In the genomic region with DNA sequence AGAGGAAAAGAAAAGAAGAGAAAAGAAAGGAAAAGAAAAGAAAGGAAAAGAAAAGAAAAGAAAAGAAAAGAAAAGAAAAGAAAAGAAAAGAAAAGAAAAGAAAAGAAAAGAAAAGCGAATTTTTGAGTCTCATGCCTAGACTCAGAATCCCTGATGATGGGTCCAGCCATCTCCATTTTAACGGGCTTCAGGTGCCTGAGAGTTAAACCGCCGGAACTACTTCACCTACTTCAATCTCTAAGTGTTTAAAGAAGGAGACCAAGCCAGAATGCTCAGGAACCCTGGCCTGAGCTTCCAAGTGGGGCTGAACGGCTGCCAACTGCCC, we compare ENCODE assay signal across 7 mouse cellular contexts. TPM values are rescaled to one million over a fixed set of nuclear protein-coding genes. Genes with fewer than 3 reads are reported as not detected.
A peak's percentile ranks its signal among the peaks of the same experiment; 100 is the strongest.
DNase-seq lines count a peak whose midpoint lies in the region; ATAC-seq and TF ChIP-seq lines count a peak whose summit lies in the region.
"Not testable (repeated sequence)": the region's sequence is repeated elsewhere in the genome, so short reads cannot be mapped to it uniquely, and the experiment has no call there.

No protein-coding gene starts in this region.

- ATAC-seq in forebrain, embryonic 16.5 days; liver, embryonic 11.5 days (replicated peaks; ENCODE audit: low FRiP score); neural tube, embryonic 15.5 days (ENCODE audit: low FRiP score): not testable (repeated sequence)

- H3K9me3 ChIP-seq in embryonic facial prominence, embryonic 10.5 days; forebrain, embryonic 16.5 days (ENCODE audit: control insufficient read depth, low read length); hindbrain, embryonic 10.5 days; liver, embryonic 11.5 days (ENCODE audit: control insufficient read depth, low read length); midbrain, embryonic 10.5 days (replicated peaks); neural tube, embryonic 15.5 days (replicated peaks): not testable (repeated sequence)

- H3K4me3 ChIP-seq in embryonic facial prominence, embryonic 10.5 days = peak overlapping the region; percentile 81
- peak overlapping the region; percentile 69 for H3K4me3 ChIP-seq in forebrain, embryonic 16.5 days (replicated peaks; ENCODE audit: low read length)
- peak overlapping the region; percentile 80 for H3K4me3 ChIP-seq in hindbrain, embryonic 10.5 days
- peak overlapping the region; percentile 47 for H3K4me3 ChIP-seq in kidney, adult 2 months (ENCODE audit: insufficient read depth, low read depth, low read length)
- peak overlapping the region; percentile 53 for H3K4me3 ChIP-seq in liver, embryonic 11.5 days (ENCODE audit: low read depth, low read length)
- H3K4me3 ChIP-seq in midbrain, embryonic 10.5 days = peak overlapping the region; percentile 68
- H3K4me3 ChIP-seq in neural tube, embryonic 15.5 days (replicated peaks) = peak overlapping the region; percentile 57

- not testable (repeated sequence) for TF ChIP-seq CTCF in kidney, adult 2 months (conservative IDR thresholded peaks at IDR 0.05; ENCODE audit: insufficient read depth, insufficient read length, low read depth, low read length)

- TF ChIP-seq POLR2A in kidney, adult 2 months (IDR thresholded peaks at IDR 0.05; ENCODE audit: low read depth, low read length) = not testable (repeated sequence)

- not testable (repeated sequence) for H3K36me3 ChIP-seq in embryonic facial prominence, embryonic 10.5 days (replicated peaks); forebrain, embryonic 16.5 days (ENCODE audit: control insufficient read depth, insufficient read depth); hindbrain, embryonic 10.5 days; kidney, adult 2 months (ENCODE audit: control insufficient read depth, insufficient read depth, low read length); liver, embryonic 11.5 days (ENCODE audit: control insufficient read depth, insufficient read depth, low read length); midbrain, embryonic 10.5 days; neural tube, embryonic 15.5 days

- H3K27ac ChIP-seq in embryonic facial prominence, embryonic 10.5 days (replicated peaks) = peak overlapping the region; percentile 84
- not testable (repeated sequence) for H3K27ac ChIP-seq in forebrain, embryonic 16.5 days (ENCODE audit: low read length); kidney, adult 2 months (ENCODE audit: insufficient read depth, low read depth, low read length); liver, embryonic 11.5 days (ENCODE audit: low read depth, low read length)
- H3K27ac ChIP-seq in hindbrain, embryonic 10.5 days = peak overlapping the region; percentile 89
- peak overlapping the region; percentile 83 for H3K27ac ChIP-seq in midbrain, embryonic 10.5 days (replicated peaks)
- peak overlapping the region; percentile 63; the same call in 1 of the 2 replicates for H3K27ac ChIP-seq in neural tube, embryonic 15.5 days (replicated peaks)

- WGBS in embryonic facial prominence, embryonic 10.5 days = 7% methylated on average over 5 of the region's 5 CpGs
- 2% methylated on average over 5 of the region's 5 CpGs for WGBS in forebrain, embryonic 16.5 days
- WGBS in hindbrain, embryonic 10.5 days = 5% methylated on average over 5 of the region's 5 CpGs
- WGBS in kidney, adult 2 months = 5% methylated on average over 5 of the region's 5 CpGs
- 9% methylated on average over 5 of the region's 5 CpGs for WGBS in liver, embryonic 11.5 days
- 5% methylated on average over 5 of the region's 5 CpGs for WGBS in midbrain, embryonic 10.5 days
- 7% methylated on average over 5 of the region's 5 CpGs for WGBS in neural tube, embryonic 15.5 days

- peak overlapping the region; percentile 76 for H3K9ac ChIP-seq in forebrain, embryonic 16.5 days (replicated peaks; ENCODE audit: low read depth, low read length)
- H3K9ac ChIP-seq in liver, embryonic 11.5 days (ENCODE audit: low read depth, low read length) = not testable (repeated sequence)
- peak overlapping the region; percentile 69 for H3K9ac ChIP-seq in neural tube, embryonic 15.5 days (replicated peaks)

- peaks cover 32% of the 10 kb centered on the region for H3K27me3 ChIP-seq in embryonic facial prominence, embryonic 10.5 days (replicated peaks; ENCODE audit: low read depth, poor library complexity, severe bottlenecking)
- H3K27me3 ChIP-seq in forebrain, embryonic 16.5 days (replicated peaks; ENCODE audit: control insufficient read depth, insufficient read depth, low read length); kidney, adult 2 months (replicated peaks; ENCODE audit: control insufficient read depth, insufficient read depth, low read length); neural tube, embryonic 15.5 days (replicated peaks): not testable (repeated sequence)
- peaks cover 20% of the 10 kb centered on the region for H3K27me3 ChIP-seq in hindbrain, embryonic 10.5 days (ENCODE audit: insufficient read depth, poor library complexity, severe bottlenecking)
- H3K27me3 ChIP-seq in liver, embryonic 11.5 days (replicated peaks; ENCODE audit: control insufficient read depth, insufficient read depth, low read length) = peaks cover 18% of the 10 kb centered on the region
- H3K27me3 ChIP-seq in midbrain, embryonic 10.5 days (ENCODE audit: low read depth, poor library complexity, severe bottlenecking) = peaks cover 21% of the 10 kb centered on the region

- peak overlapping the region; percentile 79 for H3K4me2 ChIP-seq in forebrain, embryonic 16.5 days (ENCODE audit: low read length)
- H3K4me2 ChIP-seq in liver, embryonic 11.5 days = peak overlapping the region; percentile 76
- H3K4me2 ChIP-seq in neural tube, embryonic 15.5 days = peak overlapping the region; percentile 94

- not testable (repeated sequence) for H3K4me1 ChIP-seq in embryonic facial prominence, embryonic 10.5 days; forebrain, embryonic 16.5 days (replicated peaks; ENCODE audit: control insufficient read depth, insufficient read depth, low read length); hindbrain, embryonic 10.5 days (replicated peaks); kidney, adult 2 months (ENCODE audit: control insufficient read depth, insufficient read depth, low read length); liver, embryonic 11.5 days (replicated peaks; ENCODE audit: control insufficient read depth, insufficient read depth, low read length); neural tube, embryonic 15.5 days
- peaks cover 15% of the 10 kb centered on the region for H3K4me1 ChIP-seq in midbrain, embryonic 10.5 days

- DNase-seq in embryonic facial prominence, embryonic 10.5 days (ENCODE audit: low spot score); hindbrain, embryonic 10.5 days (ENCODE audit: low spot score); kidney, adult 2 months; liver, embryonic 11.5 days (ENCODE audit: low spot score); midbrain, embryonic 10.5 days (ENCODE audit: low spot score): not testable (repeated sequence)

RNA-seq across cellular contexts. Expression of a gene that starts 0.3 kb away (rescaled TPM):
- 0.44 and 0.49 TPM in 2 replicates for polyA plus RNA-seq in embryonic facial prominence, embryonic 10.5 days (2016; fragmentation: Nextera tagmentation; extraction: Ambion mirVana)
- polyA plus RNA-seq in forebrain, embryonic 16.5 days (2015; fragmentation: Nextera tagmentation; extraction: Ambion mirVana) = 1.8 and 3.2 TPM in 2 replicates
- 0.31 and 0.72 TPM in 2 replicates for polyA plus RNA-seq in hindbrain, embryonic 10.5 days (2016; fragmentation: Nextera tagmentation; extraction: Ambion mirVana)
- polyA plus RNA-seq in kidney, adult 2 months (2012; rRNA removed) = 0.36 and 0.42 TPM in 2 replicates
- polyA plus RNA-seq in liver, embryonic 11.5 days (2014; fragmentation: Nextera tagmentation; extraction: Ambion mirVana) = not detected in 2 replicates
- 0.26 and 0.57 TPM in 2 replicates for polyA plus RNA-seq in midbrain, embryonic 10.5 days (2016; fragmentation: Nextera tagmentation; extraction: Ambion mirVana)
- 2.5 and 2.9 TPM in 2 replicates for polyA plus RNA-seq in neural tube, embryonic 15.5 days (2015; fragmentation: Nextera tagmentation; extraction: Ambion mirVana)
